Mouse (Mus musculus): Measurements from ENCODE around the gene Astn1.

- TF ChIP-seq CTCF (IDR thresholded peaks at IDR 0.05; ENCODE audit: extremely low read depth, insufficient read depth, insufficient read length, insufficient replicate concordance) (no peak), POLR2A (IDR thresholded peaks at IDR 0.05; ENCODE audit: low read depth, low read length) (no peak)
These were observed 294.9 kb downstream of the Astn1 start for GRCm38 (mm10) chr1:158656986-158657385.

Data from spleen, adult 2 months (tissue).